Mouse (Mus musculus) cortical plate, adult 2 months (tissue): ENCODE measurements around the gene Cbx5.

Source experiments
- CTCF ChIP-seq: fragments of 200-500 bp; IDR thresholded peaks from 2 replicates; pipeline ENCODE4 v1.5.1; 2011; ENCODE audit warnings: mild to moderate bottlenecking, control low read depth, low read length; ENCODE audit not compliant: insufficient read depth; ENCODE audit errors: extremely low read depth
- POLR2A ChIP-seq: fragments of 200-500 bp; IDR thresholded peaks from 2 replicates; pipeline ENCODE4 v1.6.1; 2011; ENCODE audit warnings: mild to moderate bottlenecking, low read length, control low read depth; ENCODE audit not compliant: insufficient read depth; ENCODE audit errors: extremely low read depth

- TF ChIP-seq CTCF (no peak), POLR2A (no peak)
Observed at GRCm38 (mm10) chr15:103259989-103260388, 20.4 kb upstream of the Cbx5 start.
